Mouse (Mus musculus) adrenal gland (tissue): ENCODE data around the gene Ski.

Experiments used
- intact Hi-C: fragments of 180-260 bp; cut with DNase I; formaldehyde crosslinking; loops from one replicate; pipeline ENCODE4 v1.15.1; 2025

The Ski gene

DNA sequence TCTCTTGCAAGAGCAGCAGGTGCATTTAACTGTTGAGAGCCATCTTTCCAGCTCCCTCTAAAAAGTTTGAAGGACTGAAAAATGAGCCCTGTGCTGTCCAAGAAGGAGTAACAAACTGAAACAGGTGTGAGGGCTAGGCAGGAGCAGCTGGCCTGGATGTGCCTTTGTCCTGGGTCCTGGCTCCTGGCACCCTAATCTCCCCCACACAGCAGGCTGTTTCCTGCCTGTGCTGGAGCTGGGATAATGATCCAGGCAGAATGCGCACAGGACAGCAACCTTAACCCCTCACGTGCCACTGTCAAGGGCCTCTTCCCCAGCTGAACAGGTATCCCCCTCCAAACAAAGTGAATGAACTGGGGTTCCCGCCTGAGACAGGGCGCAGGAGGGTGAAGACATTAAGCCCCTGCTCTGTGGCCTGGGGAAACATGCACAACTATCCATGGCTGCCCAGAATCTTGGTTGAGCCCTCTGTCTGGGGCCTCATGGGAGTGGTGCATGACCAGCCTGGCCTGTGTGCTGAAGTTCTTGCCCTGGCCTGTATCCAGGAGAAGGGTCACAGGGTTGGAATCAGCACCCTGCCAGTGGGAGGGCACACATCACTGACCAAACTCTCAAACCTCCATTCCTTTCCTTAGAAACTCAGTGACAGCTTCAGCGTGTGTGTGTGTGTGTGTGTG lies 86.3 kb downstream of the Ski start:
- intact Hi-C loops: no loop called here

DNA sequence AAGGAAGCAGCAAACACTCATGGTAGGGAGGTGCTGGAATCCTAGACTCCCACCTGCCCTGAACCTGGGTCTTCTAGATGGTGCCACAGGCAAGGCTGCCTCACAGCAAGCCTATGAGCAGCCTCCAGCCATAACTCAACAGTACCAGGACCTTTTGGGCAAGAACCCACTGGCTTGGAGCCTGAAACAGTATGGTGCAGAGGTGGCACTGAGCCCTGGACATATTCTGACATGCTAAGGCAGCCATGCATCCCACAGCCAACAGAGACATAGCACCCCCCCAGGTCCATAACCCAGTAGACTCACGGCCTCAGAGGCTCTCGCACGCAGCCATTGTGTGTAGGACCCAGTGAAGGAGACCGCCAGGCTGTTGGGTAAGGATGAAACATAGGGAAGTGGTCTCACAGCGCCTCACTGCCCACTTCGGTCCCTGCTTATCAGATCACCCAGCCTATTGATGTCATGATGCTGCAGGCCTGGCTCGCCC lies 87.7 kb downstream of the Ski start:
- intact Hi-C loops: no loop called here

DNA sequence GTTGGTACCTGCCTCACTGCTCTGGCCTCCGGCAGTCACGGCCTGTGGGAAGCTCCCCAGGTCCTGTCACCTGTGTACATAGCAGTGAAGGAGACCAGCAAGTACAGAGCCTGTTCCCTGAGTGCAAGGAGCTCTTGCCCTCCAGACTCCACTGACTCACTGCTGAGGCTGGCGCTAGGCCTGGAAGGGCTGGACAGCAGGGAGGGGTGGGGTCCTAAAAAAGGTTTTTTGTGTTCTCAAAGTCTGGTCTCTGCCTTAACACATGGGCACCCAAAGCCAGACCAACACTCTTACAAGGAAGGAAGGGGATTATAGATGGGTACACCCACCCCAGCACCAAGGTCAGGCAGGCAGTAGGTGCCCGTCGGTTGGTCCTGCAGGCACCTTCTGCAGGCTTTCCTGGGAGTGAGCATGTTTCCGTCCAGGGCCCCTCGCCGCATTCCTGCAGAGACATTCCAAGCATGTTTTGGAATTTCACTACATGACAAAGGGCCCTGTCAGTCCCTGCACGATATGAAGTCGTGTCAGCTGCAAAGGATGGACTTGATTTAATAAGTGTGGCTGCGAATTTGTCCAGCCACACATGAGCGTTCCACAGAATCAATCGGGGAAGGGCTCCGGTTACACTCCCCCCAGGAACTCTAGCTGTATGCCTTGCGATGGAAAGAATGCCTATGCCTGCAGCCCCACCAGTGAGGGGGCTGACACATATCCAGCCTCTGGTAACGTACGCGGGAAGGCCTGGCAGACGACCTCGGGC lies 88.6 kb downstream of the Ski start:
- intact Hi-C loops: no loop called here

GRCm38 (mm10) chr4:155133188-155133587 lies 89.2 kb downstream of the Ski start:
- intact Hi-C loops: no loop called here

DNA sequence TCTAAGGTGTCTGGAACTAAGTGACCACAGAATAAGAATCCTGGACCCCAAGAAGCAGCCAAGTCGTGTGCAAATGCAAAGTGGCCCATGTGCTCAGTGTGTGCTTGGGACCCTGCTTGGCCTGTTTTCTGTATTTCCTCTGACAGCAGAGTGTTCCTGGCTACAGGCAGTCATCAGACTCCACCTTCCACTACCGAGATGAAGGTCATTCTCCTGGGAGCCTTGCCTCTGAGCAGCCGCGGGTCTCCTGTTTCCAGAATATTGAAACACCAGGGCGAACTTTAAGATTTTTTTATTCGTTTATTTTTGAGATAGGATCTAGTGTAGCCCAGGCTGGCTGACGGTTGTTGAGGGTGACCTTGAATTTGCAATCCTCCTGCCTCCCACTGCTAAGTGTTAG lies 91.8 kb downstream of the Ski start:
- intact Hi-C loops: no loop called here

GRCm38 (mm10) chr4:155129996-155130395 lies 92.4 kb downstream of the Ski start:
- intact Hi-C loops: no loop called here

- intact Hi-C loops: no loop called here
Measured at GRCm38 (mm10) chr4:155129132-155129917, 93.1 kb downstream of the Ski start.

DNA sequence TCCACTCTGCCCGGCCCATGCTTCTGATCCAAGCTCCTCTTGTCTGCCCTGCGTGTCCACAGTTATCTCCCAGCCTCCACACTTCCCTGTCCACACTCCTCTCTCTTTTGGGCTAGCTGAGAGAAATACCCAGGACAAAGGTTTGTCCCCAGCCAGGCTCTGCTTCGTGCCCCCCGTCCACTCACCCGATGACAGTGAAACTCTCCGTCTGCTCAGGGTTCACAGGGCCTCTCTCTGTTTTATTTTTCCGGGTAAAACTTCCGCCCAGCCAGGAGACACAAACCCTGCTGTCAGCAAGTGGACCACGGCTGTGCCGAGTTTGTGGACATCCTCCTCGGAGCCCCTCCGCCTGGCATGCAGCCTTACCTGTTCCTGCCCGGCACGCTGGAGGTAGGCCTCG lies 94.0 kb downstream of the Ski start:
- intact Hi-C loops: no loop called here

GRCm38 (mm10) chr4:155126602-155127372 lies 95.6 kb downstream of the Ski start:
- intact Hi-C loops: no loop called here

- intact Hi-C loops: no loop called here
Measured at GRCm38 (mm10) chr4:155126194-155126593, 96.2 kb downstream of the Ski start.

DNA sequence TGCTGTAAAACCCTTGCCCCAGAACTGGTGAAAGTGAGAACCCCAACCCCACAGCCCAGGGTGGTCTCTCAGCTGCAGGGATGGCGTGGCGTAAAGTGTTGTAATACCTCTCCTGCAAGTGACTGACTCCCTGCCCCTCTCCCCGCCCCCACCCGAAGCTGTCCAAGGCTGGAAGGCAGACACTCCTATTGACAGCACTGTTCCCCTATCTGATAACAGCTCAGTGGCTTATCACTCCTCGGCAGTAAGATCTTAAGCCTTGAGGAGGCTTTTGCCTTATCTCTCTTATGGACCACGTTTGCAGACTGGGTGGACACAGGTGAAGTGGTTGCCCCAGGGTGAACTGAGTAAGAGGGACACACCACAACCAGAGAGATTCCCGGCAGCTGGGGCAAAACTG lies 97.1 kb downstream of the Ski start:
- intact Hi-C loops: no loop called here

DNA sequence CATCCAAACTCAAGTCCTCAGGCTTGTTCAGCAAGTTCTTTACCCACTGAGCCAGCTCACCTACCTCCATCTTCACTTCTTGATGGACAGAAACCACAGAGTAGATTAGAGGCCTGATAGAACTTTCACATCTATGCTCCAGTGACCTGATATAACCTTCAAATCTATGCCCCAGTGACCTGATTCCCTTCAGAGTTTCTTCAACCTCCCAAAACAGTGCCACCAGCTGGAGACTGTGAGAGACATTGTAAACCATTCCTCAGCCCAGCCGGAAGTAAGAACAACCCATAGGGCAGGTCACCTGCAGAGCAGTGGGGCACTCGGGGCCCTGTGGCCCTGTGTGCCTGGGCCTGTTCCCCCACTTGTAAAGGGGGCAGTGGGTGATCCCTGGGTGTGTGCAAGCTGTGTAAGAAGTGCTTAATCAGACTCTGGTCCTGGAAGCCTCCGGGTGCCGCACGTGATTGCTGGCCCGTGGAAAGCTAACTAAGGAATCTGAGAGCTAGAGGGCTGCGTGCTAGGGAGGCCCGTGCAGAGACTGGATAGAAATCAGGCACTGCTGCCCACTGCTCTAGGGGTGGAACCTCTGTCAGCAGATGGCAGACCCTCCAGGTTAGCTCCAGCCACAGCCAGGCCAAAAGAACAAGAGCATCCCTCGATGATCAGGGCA lies 98.4 kb downstream of the Ski start:
- intact Hi-C loops: no loop called here

DNA sequence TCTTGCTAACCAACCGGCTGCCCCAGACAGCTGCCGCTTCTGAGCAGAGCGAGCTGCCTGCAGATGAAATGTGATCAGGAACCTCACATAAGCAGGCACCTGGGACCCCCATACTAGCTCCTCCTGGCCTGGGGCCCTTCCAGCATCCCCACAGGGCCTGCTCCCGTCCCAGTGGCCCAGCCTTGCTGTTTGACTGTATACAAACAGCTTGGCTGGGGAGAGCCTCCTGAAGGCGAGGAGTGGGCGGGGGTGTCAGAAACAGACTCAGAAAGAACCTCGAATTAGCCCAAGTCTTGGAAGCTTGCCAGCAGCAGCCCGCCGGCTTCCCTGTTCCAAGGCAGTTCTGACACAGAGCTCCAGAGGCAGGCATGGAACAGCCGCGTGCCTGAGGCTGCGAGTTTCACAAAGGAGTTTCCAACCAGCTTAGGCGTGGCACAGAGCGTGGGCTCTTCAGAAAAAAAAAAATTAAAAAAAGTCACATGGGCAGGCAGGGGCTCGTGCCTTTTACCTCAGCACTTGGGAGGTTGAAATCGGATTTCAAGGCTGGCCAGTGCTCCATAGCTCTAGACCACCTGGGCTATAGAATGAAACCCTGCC lies 99.8 kb downstream of the Ski start:
- intact Hi-C loops: no loop called here

DNA sequence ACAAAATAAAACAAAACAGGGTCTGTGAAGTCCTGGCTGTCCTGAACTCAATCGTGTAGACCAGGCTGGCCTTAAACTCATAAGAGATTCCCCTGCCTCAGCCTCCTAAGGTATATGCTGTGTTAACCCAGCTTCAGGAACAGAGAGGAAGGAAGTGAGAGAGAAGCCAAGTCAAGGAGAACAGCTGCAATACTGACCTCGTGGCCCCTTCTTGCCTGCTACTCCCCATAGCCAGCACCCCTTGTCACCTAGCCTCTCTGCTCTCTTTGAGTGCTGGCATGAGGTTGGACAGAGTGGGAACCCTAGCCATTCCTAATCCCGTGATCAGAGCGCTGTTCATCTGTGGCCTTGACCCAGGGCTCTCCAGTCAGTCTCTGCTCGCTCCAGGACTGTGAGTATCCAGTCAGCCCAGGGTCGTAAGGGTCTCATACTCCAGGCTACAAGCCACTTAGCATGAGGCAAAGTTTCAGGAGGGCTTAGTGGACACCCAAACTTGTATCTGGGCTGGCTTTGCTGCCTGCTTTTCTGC lies 100.4 kb downstream of the Ski start:
- intact Hi-C loops: no loop called here

GRCm38 (mm10) chr4:155121222-155121621 lies 101.2 kb downstream of the Ski start:
- intact Hi-C loops: no loop called here

- intact Hi-C loops: no loop called here
Measured at GRCm38 (mm10) chr4:155120583-155120982, 101.8 kb downstream of the Ski start.

DNA sequence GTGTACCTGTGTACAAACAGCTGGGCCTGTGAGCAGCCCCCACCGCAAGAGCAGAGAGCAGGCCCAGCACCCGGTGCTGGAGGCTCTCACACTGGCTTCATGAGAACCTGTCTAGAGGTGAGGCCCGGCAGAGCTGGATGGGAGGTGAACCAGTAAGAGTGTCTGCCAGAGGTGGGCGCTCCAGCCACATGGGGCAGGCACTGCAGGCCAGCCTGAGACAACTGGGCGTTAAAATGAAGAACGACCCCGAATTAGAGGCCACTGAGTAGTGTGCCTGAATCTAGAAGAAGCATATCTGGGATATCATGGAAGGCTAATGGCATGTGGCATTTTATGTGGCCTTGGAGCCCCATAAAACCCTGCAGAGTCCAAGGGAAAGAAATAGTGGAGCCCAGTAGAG lies 102.4 kb downstream of the Ski start:
- intact Hi-C loops: no loop called here

DNA sequence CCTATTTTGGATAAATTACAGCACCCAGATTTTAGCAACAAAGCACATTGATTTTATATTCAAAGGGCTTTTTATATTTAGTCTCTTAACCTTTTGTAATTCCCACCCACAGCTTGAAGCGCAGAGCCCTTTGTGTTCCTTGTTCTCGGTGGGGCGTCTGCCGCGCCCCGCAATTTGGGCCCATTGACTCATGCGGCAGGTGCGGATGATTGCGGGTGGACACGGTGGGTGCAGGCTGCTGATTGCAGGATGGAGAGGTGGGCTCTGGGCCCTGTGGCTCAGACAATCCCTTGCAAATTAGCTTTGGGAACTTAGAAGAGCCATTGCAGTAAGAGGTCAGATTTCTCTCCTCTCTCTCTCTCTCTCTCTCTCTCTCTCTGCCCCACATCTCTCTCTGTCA lies 104.1 kb downstream of the Ski start:
- intact Hi-C loops: no loop called here

DNA sequence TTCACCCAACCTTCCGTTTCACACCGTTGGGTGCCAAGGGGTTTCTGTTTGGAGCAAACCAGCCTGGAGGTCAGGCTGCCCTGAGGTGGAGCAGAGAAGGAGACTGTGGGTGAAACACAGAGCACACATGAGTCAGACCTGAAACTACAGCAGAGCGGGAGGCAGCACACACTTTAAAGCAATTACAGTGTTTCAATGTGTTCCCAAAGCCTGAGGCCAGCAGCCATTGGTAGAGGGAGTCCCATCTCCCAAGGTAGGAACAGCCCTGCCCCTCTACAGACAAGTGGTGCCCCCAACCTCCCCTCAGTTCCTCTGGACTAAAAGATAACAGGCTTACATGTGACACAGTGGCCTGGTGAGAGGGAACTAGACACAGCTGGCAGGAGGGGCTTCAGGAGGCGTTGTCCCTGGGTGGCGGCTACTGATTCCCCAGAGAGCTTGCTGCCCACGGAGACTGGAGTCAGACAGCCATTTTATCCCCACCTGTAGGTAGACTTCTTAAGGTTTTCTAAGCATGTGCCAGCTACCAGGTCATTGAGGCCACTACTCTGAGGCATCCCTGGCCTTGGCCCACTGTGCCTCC lies 104.9 kb downstream of the Ski start:
- intact Hi-C loops: no loop called here

DNA sequence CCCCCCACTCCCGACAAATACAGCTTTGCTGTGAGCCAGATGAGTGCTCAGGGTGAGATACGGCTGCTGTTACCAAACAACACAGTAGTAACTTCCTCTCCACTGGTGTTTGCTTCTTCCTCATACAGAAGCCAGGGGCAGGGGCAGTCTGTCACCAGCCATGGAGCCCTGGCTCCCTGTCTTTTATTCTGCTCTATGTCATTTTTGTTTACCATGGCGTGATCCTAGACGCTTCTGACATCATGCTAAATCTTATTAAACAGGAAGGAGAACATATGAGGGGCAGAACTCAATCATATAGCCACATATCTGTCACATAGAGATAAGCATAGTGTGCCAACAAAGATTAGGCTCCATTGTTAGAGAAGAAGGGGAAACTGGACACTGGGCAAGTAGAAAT lies 105.8 kb downstream of the Ski start:
- intact Hi-C loops: no loop called here
